Mouse (Mus musculus) E14TG2a.4 (cell line): Measurements from ENCODE around the gene Gm3336.

ENCODE experiments used
- H3K27me3 ChIP-seq: 2 replicates; pipeline ENCODE4 v1.6.1; 2014; ENCODE audit warnings: low read length, control low read depth; ENCODE audit not compliant: insufficient read depth
- H3K36me3 ChIP-seq: 2 replicates; pipeline ENCODE4 v1.6.1; 2014; ENCODE audit warnings: low read length, control low read depth; ENCODE audit not compliant: insufficient read depth
- H3K4me1 ChIP-seq: replicated peaks from 2 replicates; pipeline ENCODE4 v1.6.1; 2014; ENCODE audit warnings: low read depth, low read length, control low read depth
- H3K4me3 ChIP-seq: replicated peaks from 2 replicates; pipeline ENCODE4 v1.5.1; 2014; ENCODE audit warnings: mild to moderate bottlenecking, low read length
- H3K9me3 ChIP-seq: 2 replicates; pipeline ENCODE4 v1.6.1; 2014; ENCODE audit warnings: low read length, control low read depth
- CTCF ChIP-seq: conservative IDR thresholded peaks from 2 replicates; pipeline ENCODE4 v1.5.1; 2014; ENCODE audit warnings: low read length
- NANOG ChIP-seq: IDR thresholded peaks from 2 replicates; pipeline ENCODE4 v1.6.1; 2014; ENCODE audit warnings: borderline replicate concordance, low read length, mixed read lengths
- POU5F1 ChIP-seq: IDR thresholded peaks from 2 replicates; pipeline ENCODE4 v1.6.1; 2014; ENCODE audit warnings: low read length, borderline replicate concordance

Gm3336 gene

DNA sequence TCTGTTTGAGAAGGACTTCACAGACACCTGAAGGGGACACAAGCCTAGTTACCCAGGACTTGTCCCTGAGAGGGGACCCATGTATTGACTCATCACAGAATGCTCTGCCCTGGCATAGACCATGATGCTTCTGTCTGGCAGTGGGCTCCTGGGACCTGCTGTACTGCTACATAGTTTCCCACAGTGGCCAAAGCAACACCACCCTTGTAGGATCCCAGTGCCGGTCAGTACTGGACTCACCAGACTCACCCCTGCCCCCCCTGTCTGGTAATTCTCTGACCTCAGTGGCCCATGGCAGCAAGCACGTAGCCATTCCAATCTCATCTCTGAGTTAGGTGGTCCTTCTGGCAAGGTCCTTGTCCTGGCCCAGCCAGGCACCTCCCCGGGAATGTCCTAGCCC is 30.2 kb upstream of the Gm3336 start:
- peaks cover 69% of the 10 kb centered on the region for H3K4me1 ChIP-seq
- TF ChIP-seq POU5F1 (no peak), CTCF (no peak), NANOG (no peak)
- no peak overlapping the region for H3K4me3 ChIP-seq
- no peaks in the 10 kb centered on the region for H3K27me3 ChIP-seq
- H3K36me3 ChIP-seq = peaks cover 27% of the 10 kb centered on the region
- no peaks in the 10 kb centered on the region for H3K9me3 ChIP-seq

- Histone ChIP-seq H3K4me1 (peaks cover 71% of the 10 kb centered on the region), H3K27me3 (no peaks in the 10 kb centered on the region), H3K4me3 (no peak overlapping the region), H3K36me3 (peaks cover 27% of the 10 kb centered on the region), H3K9me3 (no peaks in the 10 kb centered on the region)
- TF ChIP-seq NANOG (no peak), CTCF (no peak), POU5F1 (no peak)
These were observed 28.4 kb upstream of the Gm3336 start for GRCm38 (mm10) chr8:70689892-70690390.

DNA sequence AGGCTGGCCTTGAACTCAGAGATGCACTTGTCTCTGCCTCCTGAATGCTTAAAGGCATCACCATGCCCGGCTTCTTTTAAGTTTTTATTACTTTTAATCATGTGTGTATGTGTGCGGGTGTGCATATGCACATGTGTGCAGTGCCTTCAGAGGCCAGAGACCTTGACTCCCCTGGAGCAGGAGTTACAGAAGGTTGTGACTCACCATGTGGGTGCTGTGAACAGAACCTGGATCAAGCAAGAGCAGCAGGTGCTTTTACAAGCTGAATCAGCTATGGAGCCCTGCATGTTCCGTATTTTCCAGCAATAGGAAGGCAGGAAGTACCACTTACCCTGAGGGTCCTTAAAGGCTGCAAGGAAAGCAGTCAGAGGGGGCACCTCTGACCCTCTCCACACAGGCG is 27.1 kb upstream of the Gm3336 start:
- Histone ChIP-seq H3K36me3 (peaks cover 26% of the 10 kb centered on the region), H3K4me1 (peaks cover 77% of the 10 kb centered on the region)
- TF ChIP-seq NANOG = no peak
- TF ChIP-seq CTCF = no peak
- TF ChIP-seq POU5F1 = no peak

GRCm38 (mm10) chr8:70691727-70692231 is 26.6 kb upstream of the Gm3336 start:
- TF ChIP-seq NANOG (no peak), CTCF (no peak), POU5F1 (no peak)
- Histone ChIP-seq H3K36me3 (peaks cover 21% of the 10 kb centered on the region), H3K9me3 (no peaks in the 10 kb centered on the region), H3K4me3 (peak overlapping the region; percentile 79), H3K27me3 (no peaks in the 10 kb centered on the region), H3K4me1 (peaks cover 74% of the 10 kb centered on the region)

More for the DNA sequence above, 27.1 kb upstream of the Gm3336 start:
- no peaks in the 10 kb centered on the region for H3K9me3 ChIP-seq
- peak overlapping the region; percentile 79 for H3K4me3 ChIP-seq
- no peaks in the 10 kb centered on the region for H3K27me3 ChIP-seq

- Histone ChIP-seq H3K36me3 (peaks cover 8% of the 10 kb centered on the region), H3K27me3 (no peaks in the 10 kb centered on the region)
- TF ChIP-seq NANOG (no peak), CTCF (no peak), POU5F1 (no peak)
These were observed 24.7 kb upstream of the Gm3336 start for GRCm38 (mm10) chr8:70693636-70694035.

DNA sequence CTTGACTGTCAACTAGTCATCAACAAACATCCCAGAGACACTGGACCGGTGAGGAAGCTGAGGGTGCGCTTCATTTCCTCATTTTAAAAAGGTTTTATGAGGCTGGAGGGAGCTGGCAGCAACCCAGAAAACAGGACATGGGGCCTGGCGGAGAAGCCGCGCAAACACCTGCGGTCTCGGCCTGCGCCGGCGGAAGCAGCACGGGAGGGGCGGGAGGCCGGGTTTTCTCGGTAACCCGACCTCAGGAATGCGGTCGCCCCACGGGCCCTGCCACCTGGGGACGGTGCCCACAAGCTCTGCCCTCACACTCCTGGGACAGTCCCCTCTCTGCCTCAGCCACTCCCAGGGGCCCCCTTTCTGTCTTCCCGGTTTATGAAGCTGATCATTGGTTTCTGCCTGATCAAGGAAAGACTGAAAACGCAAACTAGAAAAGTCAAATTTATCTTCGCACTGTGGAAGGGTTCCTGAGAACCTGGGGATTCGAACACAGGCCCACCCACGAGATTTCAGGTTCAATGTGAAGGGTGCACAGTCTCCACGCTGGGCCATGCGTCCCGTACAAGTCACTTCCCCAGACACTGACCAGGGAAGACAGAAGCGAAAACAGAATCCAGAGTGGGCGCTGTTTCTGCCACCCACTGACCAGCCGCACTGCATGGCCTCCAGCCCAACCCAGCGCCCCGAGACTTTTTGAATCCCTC is 22.9 kb upstream of the Gm3336 start:
- no peaks in the 10 kb centered on the region for H3K9me3 ChIP-seq
- H3K4me3 ChIP-seq = peak overlapping the region; percentile 59
- no peaks in the 10 kb centered on the region for H3K36me3 ChIP-seq
- no peaks in the 10 kb centered on the region for H3K27me3 ChIP-seq
- peaks cover 62% of the 10 kb centered on the region for H3K4me1 ChIP-seq
- no peak for TF ChIP-seq CTCF
- no peak for TF ChIP-seq NANOG
- no peak for TF ChIP-seq POU5F1

More at GRCm38 (mm10) chr8:70693636-70694035, 24.7 kb upstream of the Gm3336 start:
- H3K4me1 ChIP-seq = peaks cover 78% of the 10 kb centered on the region
- peak overlapping the region; percentile 35 for H3K4me3 ChIP-seq
- no peaks in the 10 kb centered on the region for H3K9me3 ChIP-seq

DNA sequence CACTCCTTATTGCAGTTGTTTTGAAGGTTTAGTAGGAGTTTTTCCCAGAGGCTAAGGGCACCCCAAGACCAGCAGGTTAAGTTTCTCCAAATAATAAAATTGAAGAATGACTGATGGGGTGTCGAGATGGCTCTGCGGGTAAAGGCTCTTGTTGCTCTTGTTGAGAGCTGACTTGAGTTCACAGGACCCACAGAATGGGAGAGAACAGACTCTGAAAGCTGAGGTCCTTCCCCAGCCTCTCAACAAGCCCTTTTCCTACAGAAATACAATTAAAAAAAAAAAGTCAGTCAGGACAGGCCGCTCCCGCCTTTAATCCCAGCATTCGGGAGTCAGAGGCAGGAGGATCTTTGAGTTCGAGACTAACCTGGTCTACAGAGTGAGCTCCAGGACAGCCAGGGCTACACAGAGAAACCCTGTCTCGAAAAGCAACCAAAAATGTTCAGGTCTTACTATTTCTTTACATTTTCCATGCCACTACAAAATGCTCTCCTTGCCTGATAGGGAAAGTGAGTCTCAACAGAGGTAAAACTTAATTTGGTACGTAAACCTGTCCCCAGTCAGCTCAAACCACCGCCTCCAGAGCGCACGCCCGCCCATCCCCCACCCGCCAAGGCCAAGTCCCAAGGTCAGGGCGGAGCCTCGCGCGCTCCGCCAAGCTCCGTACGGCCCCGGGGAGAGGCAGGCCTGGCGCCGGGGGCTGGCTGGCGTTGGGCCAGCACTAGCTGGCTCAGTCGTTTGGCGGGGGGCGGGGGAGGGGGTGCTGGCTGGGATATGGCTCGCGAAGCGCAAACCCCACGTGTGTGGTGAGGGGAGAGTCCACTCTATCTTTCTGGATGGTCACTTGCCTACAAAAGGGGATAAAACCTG is 22.1 kb upstream of the Gm3336 start:
- no peak for TF ChIP-seq CTCF
- TF ChIP-seq NANOG = no peak
- no peak for TF ChIP-seq POU5F1
- Histone ChIP-seq H3K27me3 (no peaks in the 10 kb centered on the region), H3K9me3 (no peaks in the 10 kb centered on the region), H3K4me3 (peak overlapping the region; percentile 59), H3K36me3 (peaks cover 4% of the 10 kb centered on the region; the same call in 1 of the 2 replicates), H3K4me1 (peaks cover 64% of the 10 kb centered on the region)

DNA sequence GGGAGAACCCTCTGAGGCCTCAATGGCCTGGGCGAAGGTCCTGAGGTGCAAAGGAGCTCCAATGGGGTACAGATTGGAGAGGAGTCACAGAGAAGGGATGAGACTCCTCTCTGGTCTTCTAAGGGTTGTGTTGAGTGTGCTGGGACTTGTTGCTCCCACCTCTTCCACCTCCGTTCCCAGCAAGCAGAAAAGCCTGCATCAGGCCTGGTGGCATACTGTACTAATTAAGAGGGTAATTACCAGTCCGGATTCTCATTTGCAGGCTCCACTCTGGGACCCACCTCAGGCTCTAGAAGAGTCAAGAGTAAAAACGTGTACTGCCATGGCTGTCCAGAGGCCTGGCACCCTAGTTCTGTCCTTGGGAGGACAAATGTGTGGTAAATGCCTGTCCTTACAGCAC is 21.4 kb upstream of the Gm3336 start:
- no peak for TF ChIP-seq POU5F1
- no peak for TF ChIP-seq NANOG
- TF ChIP-seq CTCF = no peak
- H3K9me3 ChIP-seq = no peaks in the 10 kb centered on the region
- peaks cover 4% of the 10 kb centered on the region; the same call in 1 of the 2 replicates for H3K36me3 ChIP-seq
- H3K27me3 ChIP-seq = no peaks in the 10 kb centered on the region
- H3K4me1 ChIP-seq = peaks cover 67% of the 10 kb centered on the region
- H3K4me3 ChIP-seq = 0 out of 2 replicates have a peak overlapping the region, but pooled peaks have one; percentile 32
